Mouse (Mus musculus) E14TG2a.4 (cell line): ENCODE measurements around the gene Tmx4.
"Not testable (repeated sequence)": the region's sequence is repeated elsewhere in the genome, so short reads cannot be mapped to it uniquely, and the experiment has no call there.

ENCODE experiments used
- CTCF ChIP-seq: conservative IDR thresholded peaks from 2 replicates; pipeline ENCODE4 v1.5.1; 2014; ENCODE audit warnings: low read length
- NANOG ChIP-seq: IDR thresholded peaks from 2 replicates; pipeline ENCODE4 v1.6.1; 2014; ENCODE audit warnings: borderline replicate concordance, low read length, mixed read lengths
- POU5F1 ChIP-seq: IDR thresholded peaks from 2 replicates; pipeline ENCODE4 v1.6.1; 2014; ENCODE audit warnings: low read length, borderline replicate concordance

- not testable (repeated sequence) for TF ChIP-seq CTCF, NANOG, POU5F1
These were observed 15.4 kb downstream of the Tmx4 start for GRCm38 (mm10) chr2:134628541-134628940.
